Mouse (Mus musculus) liver, embryonic 14.5 days (tissue): ENCODE measurements around the gene Gm44511. TPM values are rescaled to one million over a fixed set of nuclear protein-coding genes. Genes with fewer than 3 reads are reported as not detected.

ENCODE experiments used
- ATAC-seq: fragments of 200-750 bp; cut with Nextera tagmentation; 2 replicates; pipeline ENCODE4 v1.8.0; 2017; ENCODE audit warnings: moderate number of reproducible peaks, mild to moderate bottlenecking, moderate library complexity; ENCODE audit not compliant: insufficient read depth
- DNase-seq, 3 experiments: peaks; one replicate each; pipeline ENCODE4 v3.0.0-alpha.2; 2012 to 2013; ENCODE audit warnings: low read depth in 3 of 3, low spot score in 3 of 3
- H3K27ac ChIP-seq: fragments of 300-500 bp; sonication (generic); 2 replicates; pipeline ENCODE4 v1.5.1; 2014; ENCODE audit warnings: moderate library complexity, mild to moderate bottlenecking, control low read depth, inconsistent platforms
- H3K27me3 ChIP-seq: fragments of 300-500 bp; sonication (generic); 2 replicates; pipeline ENCODE4 v1.6.1; 2014; ENCODE audit warnings: mild to moderate bottlenecking, low read length, moderate library complexity; ENCODE audit not compliant: control insufficient read depth, insufficient read depth
- H3K36me3 ChIP-seq: fragments of 300-500 bp; sonication (generic); replicated peaks from 2 replicates; pipeline ENCODE4 v1.6.1; 2014; ENCODE audit warnings: low read depth; ENCODE audit not compliant: control insufficient read depth, insufficient read depth
- H3K4me1 ChIP-seq, 2 experiments: fragments of 200-500 bp in 1 of 2; fragments of 300-500 bp in 1 of 2; sonication (generic) in 1 of 2; replicated peaks; 2 replicates each; pipeline ENCODE4 v1.6.1; 2012 to 2014; ENCODE audit warnings: antibody characterized with exemption in 1 of 2, inconsistent platforms in 1 of 2, low read length in 1 of 2; ENCODE audit not compliant: control insufficient read depth in 2 of 2, insufficient read depth in 2 of 2
- H3K4me2 ChIP-seq: fragments of 300-500 bp; sonication (generic); 2 replicates; pipeline ENCODE4 v1.6.1; 2014; ENCODE audit warnings: low read depth, mild to moderate bottlenecking, control low read depth, moderate library complexity
- H3K4me3 ChIP-seq, 2 experiments: fragments of 200-500 bp in 1 of 2; fragments of 300-500 bp in 1 of 2; sonication (generic) in 1 of 2; 2 replicates each; pipeline ENCODE4 v1.5.1; 2012 to 2014; ENCODE audit warnings: low read depth in 2 of 2, low read length in 2 of 2, mild to moderate bottlenecking in 2 of 2, control low read depth in 1 of 2, inconsistent platforms in 1 of 2, moderate library complexity in 1 of 2; ENCODE audit not compliant: insufficient read depth in 1 of 2
- H3K9ac ChIP-seq: fragments of 300-500 bp; sonication (generic); replicated peaks from 2 replicates; pipeline ENCODE4 v1.6.1; 2014; ENCODE audit warnings: mild to moderate bottlenecking, control low read depth, moderate library complexity
- H3K9me3 ChIP-seq: fragments of 300-500 bp; sonication (generic); 2 replicates; pipeline ENCODE4 v1.6.1; 2016; ENCODE audit warnings: low read length, mixed read lengths; ENCODE audit not compliant: control insufficient read depth
- CTCF ChIP-seq: IDR thresholded peaks from 2 replicates; pipeline ENCODE4 v1.5.1; 2016; ENCODE audit warnings: antibody characterized with exemption, low read depth, control low read depth
- EP300 ChIP-seq: IDR thresholded peaks from 2 replicates; pipeline ENCODE4 v1.6.1; 2016; ENCODE audit warnings: antibody characterized with exemption, low read depth
- WGBS: fragments of 180-500 bp; shearing (Covaris S2); extraction: QIAGEN DNeasy Blood & Tissue Kit; methylation state at CpG from one replicate; pipeline ENCODE4 v1.1.7; 2014; ENCODE audit not compliant: insufficient replicate concordance; 5-methylcytosine and 5-hydroxymethylcytosine counted together
- polyA plus RNA-seq, 2 experiments: library from polyadenylated mRNA; depleted of rRNA in 1 of 2; stranded (reverse) in 1 of 2; unstranded in 1 of 2; fragments of >200 nt; fragmentation: Nextera tagmentation in 1 of 2; extraction: Ambion mirVana in 1 of 2; gene quantifications; 2 replicates each; pipeline versions ENCODE4 v1.2.1 to v1.2.3; 2012 to 2014

Gm44511 gene
- polyA plus RNA-seq, 2 experiments, result not detected

GRCm38 (mm10) chr6:128837454-128838341 is 11.6 kb upstream of the Gm44511 start:
- Histone ChIP-seq H3K27ac (no peak overlapping the region), H3K4me3 (peak overlapping the region; percentile 64 to 69), H3K9me3 (no peaks in the 10 kb centered on the region), H3K4me2 (peak overlapping the region; percentile 88), H3K27me3 (no peaks in the 10 kb centered on the region), H3K9ac (peak overlapping the region; percentile 55), H3K4me1 (peaks cover 8 to 24% of the 10 kb centered on the region in 2 experiments), H3K36me3 (no peaks in the 10 kb centered on the region)
- DNase-seq (no peak), ATAC-seq (no peak)
- no peak for TF ChIP-seq EP300
- no peak for TF ChIP-seq CTCF
- 2% methylated on average over 14 of the region's 14 CpGs for WGBS

GRCm38 (mm10) chr6:128836955-128837334 is 10.8 kb upstream of the Gm44511 start:
- H3K4me3 ChIP-seq, result peak overlapping the region; percentile 64 to 69; a peak in 2 of 4 replicates
- 64% methylated on average over 6 of the region's 6 CpGs for WGBS
- peak overlapping the region; percentile 88 for H3K4me2 ChIP-seq
- no peaks in the 10 kb centered on the region for H3K9me3 ChIP-seq
- H3K27ac ChIP-seq, result no peak overlapping the region
- no peak for ATAC-seq
- no peaks in the 10 kb centered on the region for H3K36me3 ChIP-seq
- no peak overlapping the region for H3K9ac ChIP-seq
- DNase-seq, result no peak
- H3K27me3 ChIP-seq, result no peaks in the 10 kb centered on the region
- H3K4me1 ChIP-seq, result peaks cover 8 to 21% of the 10 kb centered on the region in 2 experiments
- TF ChIP-seq CTCF (no peak), EP300 (no peak)

- TF ChIP-seq CTCF, result no peak
- no peak for TF ChIP-seq EP300
- Histone ChIP-seq H3K4me2 (peak overlapping the region; percentile 11; the same call in 1 of the 2 replicates), H3K9ac (no peak overlapping the region), H3K4me1 (peaks cover 8 to 16% of the 10 kb centered on the region in 2 experiments), H3K27me3 (no peaks in the 10 kb centered on the region), H3K9me3 (no peaks in the 10 kb centered on the region), H3K36me3 (no peaks in the 10 kb centered on the region), H3K27ac (no peak overlapping the region), H3K4me3 (no peak overlapping the region)
- 28% methylated on average over 8 of the region's 8 CpGs for WGBS
- ATAC-seq (no peak), DNase-seq (no peak)
These were observed 10.3 kb upstream of the Gm44511 start for GRCm38 (mm10) chr6:128836191-128836954.

GRCm38 (mm10) chr6:128835571-128835970 is 9.5 kb upstream of the Gm44511 start:
- no peaks in the 10 kb centered on the region for H3K9me3 ChIP-seq
- no peak overlapping the region for H3K27ac ChIP-seq

GRCm38 (mm10) chr6:128833046-128833445 is 6.9 kb upstream of the Gm44511 start:
- ATAC-seq (no peak), DNase-seq (no peak)
- no peak overlapping the region for H3K9ac ChIP-seq
- TF ChIP-seq CTCF, result no peak
- no peak for TF ChIP-seq EP300
- H3K9me3 ChIP-seq, result no peaks in the 10 kb centered on the region
- 62% methylated on average over 10 of the region's 10 CpGs for WGBS
- no peaks in the 10 kb centered on the region for H3K27me3 ChIP-seq
- no peak overlapping the region for H3K4me2 ChIP-seq
- H3K27ac ChIP-seq, result no peak overlapping the region
- peaks cover 8 to 16% of the 10 kb centered on the region in 2 experiments for H3K4me1 ChIP-seq
- no peak overlapping the region for H3K4me3 ChIP-seq
- no peaks in the 10 kb centered on the region for H3K36me3 ChIP-seq

More at GRCm38 (mm10) chr6:128835571-128835970, 9.5 kb upstream of the Gm44511 start:
- no peaks in the 10 kb centered on the region for H3K27me3 ChIP-seq
- H3K36me3 ChIP-seq, result no peaks in the 10 kb centered on the region
- DNase-seq (no peak), ATAC-seq (no peak)
- WGBS, result 36% methylated on average over 4 of the region's 4 CpGs
- no peak for TF ChIP-seq CTCF
- peaks cover 8 to 16% of the 10 kb centered on the region in 2 experiments for H3K4me1 ChIP-seq
- no peak overlapping the region for H3K4me3 ChIP-seq
- no peak overlapping the region for H3K9ac ChIP-seq
- H3K4me2 ChIP-seq, result no peak overlapping the region
